Mouse (Mus musculus): ENCODE results near the gene Ect2l. TPM values are rescaled to one million over a fixed set of nuclear protein-coding genes. Genes with fewer than 3 reads are reported as not detected.
"Not testable (repeated sequence)": the region's sequence is repeated elsewhere in the genome, so short reads cannot be mapped to it uniquely, and the experiment has no call there.

The Ect2l gene
- polyA plus RNA-seq, 2 experiments: 1.0 to 1.5 TPM

- Histone ChIP-seq H3K27ac (replicated peaks; ENCODE audit: low read depth, low read length) (no peak overlapping the region), H3K27me3 (ENCODE audit: control insufficient read depth, insufficient read depth, low read length) (no peaks in the 10 kb centered on the region), H3K4me3 (replicated peaks; ENCODE audit: low read length) (0 out of 2 replicates have a peak overlapping the region, but pooled peaks have one; percentile 14), H3K4me2 (replicated peaks; ENCODE audit: low read depth, low read length, severe bottlenecking) (peak overlapping the region; percentile 24; the same call in 1 of the 2 replicates), H3K4me1 (ENCODE audit: control insufficient read depth, insufficient read depth, low read length) (no peaks in the 10 kb centered on the region), H3K36me3 (ENCODE audit: control insufficient read depth, insufficient read depth, low read length) (no peaks in the 10 kb centered on the region), H3K9me3 (ENCODE audit: control insufficient read depth, low read length) (no peaks in the 10 kb centered on the region), H3K9ac (ENCODE audit: low read depth, low read length, severe bottlenecking) (no peak overlapping the region)
- no peak for TF ChIP-seq POLR2A (IDR thresholded peaks at IDR 0.05; ENCODE audit: borderline replicate concordance, extremely low read depth, insufficient read depth, insufficient read length)
- ATAC-seq (ENCODE audit: low FRiP score, low read depth) (no peak), DNase-seq (ENCODE audit: low spot score) (no peak)
- 80% methylated on average over 5 of the region's 5 CpGs for WGBS
Measured at GRCm38 (mm10) chr10:18139615-18140014, 71.1 kb downstream of the Ect2l start.

- ATAC-seq (ENCODE audit: low FRiP score, low read depth); DNase-seq (ENCODE audit: low spot score); H3K27me3 ChIP-seq (ENCODE audit: control insufficient read depth, insufficient read depth, low read length); H3K4me1 ChIP-seq (ENCODE audit: control insufficient read depth, insufficient read depth, low read length); H3K36me3 ChIP-seq (ENCODE audit: control insufficient read depth, insufficient read depth, low read length); H3K27ac ChIP-seq (replicated peaks; ENCODE audit: low read depth, low read length); H3K4me2 ChIP-seq (replicated peaks; ENCODE audit: low read depth, low read length, severe bottlenecking); H3K9me3 ChIP-seq (ENCODE audit: control insufficient read depth, low read length); H3K9ac ChIP-seq (ENCODE audit: low read depth, low read length, severe bottlenecking): not testable (repeated sequence)
- 57% methylated on average over 13 of the region's 26 CpGs for WGBS
- 0 out of 2 replicates have a peak overlapping the region, but pooled peaks have one; percentile 14 for H3K4me3 ChIP-seq (replicated peaks; ENCODE audit: low read length)
Measured at GRCm38 (mm10) chr10:18138853-18139503, 71.7 kb downstream of the Ect2l start.

- Histone ChIP-seq H3K36me3 (ENCODE audit: control insufficient read depth, insufficient read depth, low read length) (peaks cover 5% of the 10 kb centered on the region; the same call in 1 of the 2 replicates), H3K4me1 (ENCODE audit: control insufficient read depth, insufficient read depth, low read length) (no peaks in the 10 kb centered on the region), H3K9ac (ENCODE audit: low read depth, low read length, severe bottlenecking) (no peak overlapping the region), H3K4me3 (replicated peaks; ENCODE audit: low read length) (no peak overlapping the region), H3K27me3 (ENCODE audit: control insufficient read depth, insufficient read depth, low read length) (no peaks in the 10 kb centered on the region), H3K4me2 (replicated peaks; ENCODE audit: low read depth, low read length, severe bottlenecking) (no peak overlapping the region), H3K9me3 (ENCODE audit: control insufficient read depth, low read length) (no peaks in the 10 kb centered on the region), H3K27ac (replicated peaks; ENCODE audit: low read depth, low read length) (no peak overlapping the region)
- DNase-seq (ENCODE audit: low spot score): no peak
- TF ChIP-seq POLR2A (IDR thresholded peaks at IDR 0.05; ENCODE audit: borderline replicate concordance, extremely low read depth, insufficient read depth, insufficient read length): no peak
- WGBS: 84% methylated on average over 10 of the region's 10 CpGs
- ATAC-seq (ENCODE audit: low FRiP score, low read depth): peak; percentile 6; the same call in 1 of the 2 replicates
Measured at GRCm38 (mm10) chr10:18131666-18132650, 78.7 kb downstream of the Ect2l start.

GRCm38 (mm10) chr10:18130276-18130675 lies 80.4 kb downstream of the Ect2l start:
- H3K27me3 ChIP-seq (ENCODE audit: control insufficient read depth, insufficient read depth, low read length): no peaks in the 10 kb centered on the region
- H3K4me2 ChIP-seq (replicated peaks; ENCODE audit: low read depth, low read length, severe bottlenecking): no peak overlapping the region
- WGBS: 93% methylated on average over 5 of the region's 5 CpGs
- no peak for DNase-seq (ENCODE audit: low spot score)
- no peak for ATAC-seq (ENCODE audit: low FRiP score, low read depth)
- H3K27ac ChIP-seq (replicated peaks; ENCODE audit: low read depth, low read length): no peak overlapping the region
- peaks cover 16% of the 10 kb centered on the region for H3K36me3 ChIP-seq (ENCODE audit: control insufficient read depth, insufficient read depth, low read length)
- H3K4me1 ChIP-seq (ENCODE audit: control insufficient read depth, insufficient read depth, low read length): no peaks in the 10 kb centered on the region
- no peak for TF ChIP-seq POLR2A (IDR thresholded peaks at IDR 0.05; ENCODE audit: borderline replicate concordance, extremely low read depth, insufficient read depth, insufficient read length)
- no peak overlapping the region for H3K9ac ChIP-seq (ENCODE audit: low read depth, low read length, severe bottlenecking)
- H3K9me3 ChIP-seq (ENCODE audit: control insufficient read depth, low read length): no peaks in the 10 kb centered on the region
- H3K4me3 ChIP-seq (replicated peaks; ENCODE audit: low read length): no peak overlapping the region

GRCm38 (mm10) chr10:18118336-18118735 lies 92.4 kb downstream of the Ect2l start:
- WGBS: 82% methylated on average over 8 of the region's 8 CpGs
- Histone ChIP-seq H3K9ac (ENCODE audit: low read depth, low read length, severe bottlenecking) (no peak overlapping the region), H3K27me3 (ENCODE audit: control insufficient read depth, insufficient read depth, low read length) (no peaks in the 10 kb centered on the region), H3K4me3 (replicated peaks; ENCODE audit: low read length) (no peak overlapping the region), H3K27ac (replicated peaks; ENCODE audit: low read depth, low read length) (no peak overlapping the region), H3K4me2 (replicated peaks; ENCODE audit: low read depth, low read length, severe bottlenecking) (no peak overlapping the region), H3K9me3 (ENCODE audit: control insufficient read depth, low read length) (no peaks in the 10 kb centered on the region), H3K4me1 (ENCODE audit: control insufficient read depth, insufficient read depth, low read length) (no peaks in the 10 kb centered on the region), H3K36me3 (ENCODE audit: control insufficient read depth, insufficient read depth, low read length) (peaks cover 69% of the 10 kb centered on the region)
- no peak for ATAC-seq (ENCODE audit: low FRiP score, low read depth)
- no peak for DNase-seq (ENCODE audit: low spot score)
- no peak for TF ChIP-seq POLR2A (IDR thresholded peaks at IDR 0.05; ENCODE audit: borderline replicate concordance, extremely low read depth, insufficient read depth, insufficient read length)
